Mouse (Mus musculus) midbrain, embryonic 16.5 days (tissue): ENCODE data around the gene Mip. TPM values are rescaled to one million over a fixed set of nuclear protein-coding genes. Genes with fewer than 3 reads are reported as not detected.
"Not testable (repeated sequence)": the region's sequence is repeated elsewhere in the genome, so short reads cannot be mapped to it uniquely, and the experiment has no call there.

Source experiments
- ATAC-seq: fragments of 200-750 bp; cut with Nextera tagmentation; 2 replicates; pipeline ENCODE4 v1.8.0; 2017; ENCODE audit warnings: moderate TSS enrichment
- H3K27ac ChIP-seq: fragments of 300-500 bp; sonication (generic); 2 replicates; pipeline ENCODE4 v1.5.1; 2014; ENCODE audit warnings: mild to moderate bottlenecking, low read length, mixed read lengths
- H3K27me3 ChIP-seq: fragments of 300-500 bp; sonication (generic); 2 replicates; pipeline ENCODE4 v1.6.1; 2014; ENCODE audit warnings: low read depth, low read length, mixed read lengths; ENCODE audit not compliant: control insufficient read depth, insufficient read depth
- H3K36me3 ChIP-seq: fragments of 300-500 bp; sonication (generic); 2 replicates; pipeline ENCODE4 v1.6.1; 2014; ENCODE audit warnings: mild to moderate bottlenecking, low read length, moderate library complexity, mixed read lengths; ENCODE audit not compliant: control insufficient read depth, insufficient read depth
- H3K4me1 ChIP-seq: fragments of 300-500 bp; sonication (generic); 2 replicates; pipeline ENCODE4 v1.6.1; 2014; ENCODE audit warnings: mild to moderate bottlenecking, low read length, mixed read lengths; ENCODE audit not compliant: control insufficient read depth, insufficient read depth
- H3K4me2 ChIP-seq: fragments of 300-500 bp; sonication (generic); 2 replicates; pipeline ENCODE4 v1.6.1; 2014; ENCODE audit warnings: mild to moderate bottlenecking, low read length, mixed read lengths
- H3K4me3 ChIP-seq: fragments of 300-500 bp; sonication (generic); 2 replicates; pipeline ENCODE4 v1.5.1; 2014; ENCODE audit warnings: low read depth, mild to moderate bottlenecking, low read length, moderate library complexity, mixed read lengths
- H3K9ac ChIP-seq: fragments of 300-500 bp; sonication (generic); 2 replicates; pipeline ENCODE4 v1.6.1; 2014; ENCODE audit warnings: low read depth, low read length, mixed read lengths
- H3K9me3 ChIP-seq: fragments of 300-500 bp; sonication (generic); replicated peaks from 2 replicates; pipeline ENCODE4 v1.6.1; 2014; ENCODE audit warnings: mild to moderate bottlenecking, low read length, mixed read lengths; ENCODE audit not compliant: control insufficient read depth, poor library complexity, severe bottlenecking
- WGBS: fragments of 180-500 bp; shearing (Covaris S2); extraction: QIAGEN DNeasy Blood & Tissue Kit; methylation state at CpG from one replicate; pipeline ENCODE4 v1.1.7; 2014; 5-methylcytosine and 5-hydroxymethylcytosine counted together
- polyA plus RNA-seq: library from polyadenylated mRNA; unstranded; fragments of >200 nt; fragmentation: Nextera tagmentation; extraction: Ambion mirVana; gene quantifications from 2 replicates; pipeline ENCODE4 v1.2.1, GENCODE M21; 2015

Mip gene
- polyA plus RNA-seq, 1 experiment from 2014 or later: 0.11 TPM

DNA sequence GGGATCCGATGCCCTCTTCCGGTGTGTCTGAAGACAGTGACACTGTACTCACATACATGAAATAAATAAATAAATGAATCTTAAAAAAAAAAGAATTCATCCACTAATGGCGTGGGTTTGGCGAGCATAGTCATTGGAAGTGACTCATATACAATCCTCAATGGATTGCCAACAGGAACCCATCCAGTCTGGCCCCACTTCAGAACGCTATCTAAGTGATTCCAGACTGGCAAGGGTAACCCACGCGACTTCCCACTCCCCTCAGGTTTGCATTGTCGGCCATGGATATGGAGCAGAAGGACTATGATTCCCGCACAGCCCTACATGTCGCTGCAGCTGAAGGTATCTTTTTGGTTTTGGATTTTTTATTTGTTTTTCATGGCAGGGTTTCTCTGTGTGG is 17.3 kb upstream of the Mip start:
- no peak for ATAC-seq
- no peak overlapping the region for H3K4me3 ChIP-seq
- 95% methylated on average over 10 of the region's 10 CpGs for WGBS

DNA sequence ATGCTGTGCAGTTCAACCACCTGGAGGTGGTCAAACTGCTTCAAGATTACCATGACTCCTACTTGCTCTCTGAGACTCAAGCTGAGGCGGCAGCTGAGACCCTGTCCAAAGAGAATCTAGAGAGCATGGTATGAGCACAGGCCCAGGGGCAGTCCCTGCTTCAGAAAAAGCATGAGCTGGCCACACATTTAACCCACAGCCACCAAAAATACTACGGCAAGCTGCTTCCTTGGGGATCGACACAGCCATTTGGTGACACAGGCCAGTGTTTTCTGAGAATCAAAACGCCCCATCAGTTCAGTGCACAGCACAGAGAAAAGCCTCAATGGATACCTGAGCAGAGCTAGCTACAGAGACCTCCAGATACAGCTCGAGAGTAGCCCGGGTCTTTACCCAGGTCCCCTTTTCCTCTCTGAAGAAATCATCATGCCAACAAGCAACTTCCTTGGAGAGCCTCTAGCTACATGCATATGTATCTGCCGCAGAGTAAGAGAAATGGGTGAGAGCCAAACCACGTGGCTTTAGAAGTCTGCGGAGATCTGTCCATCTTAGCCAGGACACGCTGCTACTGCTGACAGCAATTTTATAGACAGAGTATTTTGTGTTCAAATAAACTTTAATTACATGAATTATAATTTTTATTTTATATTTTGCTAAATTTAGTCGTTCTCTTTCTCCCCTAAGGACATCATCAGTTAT is 16.2 kb upstream of the Mip start:
- Histone ChIP-seq H3K4me2 (no peak overlapping the region), H3K4me1 (peaks cover 15% of the 10 kb centered on the region), H3K27ac (no peak overlapping the region), H3K27me3 (peaks cover 2% of the 10 kb centered on the region; the same call in 1 of the 2 replicates), H3K9me3 (no peaks in the 10 kb centered on the region), H3K36me3 (no peaks in the 10 kb centered on the region), H3K4me3 (no peak overlapping the region), H3K9ac (no peak overlapping the region)
- WGBS: 92% methylated on average over 11 of the region's 11 CpGs
- ATAC-seq: no peak

More for the DNA sequence above, 17.3 kb upstream of the Mip start:
- no peaks in the 10 kb centered on the region for H3K36me3 ChIP-seq
- no peak overlapping the region for H3K4me2 ChIP-seq
- peaks cover 15% of the 10 kb centered on the region for H3K4me1 ChIP-seq
- H3K9ac ChIP-seq: no peak overlapping the region
- H3K9me3 ChIP-seq: no peaks in the 10 kb centered on the region
- H3K27me3 ChIP-seq: no peaks in the 10 kb centered on the region
- H3K27ac ChIP-seq: no peak overlapping the region

DNA sequence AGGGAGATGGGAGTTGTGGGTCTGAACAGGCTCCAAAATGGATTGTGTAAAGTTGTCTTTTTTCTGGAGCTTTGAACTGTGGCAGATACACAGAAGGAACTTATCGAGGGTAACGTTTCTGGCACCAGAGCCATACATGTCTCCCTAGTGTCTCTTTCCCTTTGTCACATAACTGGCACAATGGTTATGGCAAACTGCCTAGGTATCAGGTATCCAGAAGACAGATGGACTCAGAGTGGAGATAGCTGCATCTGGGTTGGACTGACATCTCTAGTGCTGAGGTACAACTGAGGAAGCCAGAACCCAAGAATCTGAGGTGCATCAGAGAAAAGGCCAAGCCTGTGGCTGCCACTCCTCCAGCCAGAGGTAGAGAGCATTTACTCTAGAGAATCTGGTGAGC is 15.5 kb upstream of the Mip start:
- Histone ChIP-seq H3K9ac (no peak overlapping the region), H3K4me2 (no peak overlapping the region), H3K36me3 (no peaks in the 10 kb centered on the region), H3K4me3 (no peak overlapping the region), H3K9me3 (no peaks in the 10 kb centered on the region), H3K27ac (no peak overlapping the region), H3K27me3 (peaks cover 2% of the 10 kb centered on the region; the same call in 1 of the 2 replicates), H3K4me1 (peaks cover 15% of the 10 kb centered on the region)
- no peak for ATAC-seq
- WGBS: 92% methylated on average over 2 of the region's 2 CpGs

DNA sequence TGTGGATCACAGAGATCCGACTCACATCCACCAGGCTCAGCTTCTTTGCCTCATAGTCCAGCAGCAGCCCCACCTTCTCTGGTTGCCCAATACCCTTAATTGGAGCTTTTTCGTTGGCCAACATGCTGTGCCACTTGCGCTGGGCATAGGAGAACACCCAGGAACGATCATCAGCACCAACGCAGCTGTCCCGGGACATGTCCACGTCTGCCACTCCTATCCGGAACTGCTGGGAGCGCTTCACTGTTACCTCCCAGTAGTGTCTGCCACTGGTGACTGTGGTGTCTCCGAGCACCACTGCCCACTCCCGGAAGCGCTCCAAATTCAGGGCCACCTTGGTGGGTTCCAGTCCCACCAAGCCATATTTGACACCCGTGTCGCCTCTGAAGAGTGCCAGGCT is 14.7 kb upstream of the Mip start:
- peak overlapping the region; percentile 53 for H3K4me3 ChIP-seq
- WGBS: 23% methylated on average over 14 of the region's 14 CpGs

DNA sequence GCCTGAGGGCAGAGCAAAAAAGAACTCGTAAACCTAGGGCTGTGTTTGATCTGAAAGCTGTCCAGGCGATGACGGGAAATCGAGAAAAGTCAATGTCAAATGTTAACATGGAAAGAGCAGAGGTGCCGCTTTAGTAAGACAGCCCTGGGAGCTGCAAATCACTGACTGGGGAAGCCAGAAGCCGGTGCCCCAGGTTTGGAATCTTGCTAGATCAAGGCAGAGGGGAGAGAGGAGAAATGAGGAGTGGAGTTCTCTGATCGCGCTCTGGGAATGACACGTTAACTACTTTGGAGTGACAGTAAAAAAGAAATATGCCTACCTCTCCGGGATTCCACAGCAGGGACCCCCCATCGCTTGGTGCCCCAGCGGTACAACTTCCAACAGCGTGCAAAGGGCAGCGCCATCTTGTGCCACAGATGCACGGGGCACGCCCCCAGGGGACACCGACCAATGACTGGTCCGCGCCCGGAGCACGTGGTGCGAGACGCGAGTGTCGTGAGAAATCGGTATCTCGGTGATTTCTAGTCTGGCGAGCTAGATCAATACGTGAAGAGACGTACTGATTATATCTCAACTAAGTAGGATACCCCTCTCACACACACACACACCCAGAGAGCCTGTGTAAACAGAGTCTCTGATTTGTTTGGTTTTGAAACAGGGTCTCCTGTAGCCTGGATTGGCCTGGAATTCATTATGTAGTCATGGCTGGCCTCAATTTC is 14.1 kb upstream of the Mip start, which contains the start of gene Spryd4:
Spryd4 (minus strand) TSS at position 418 of the 719 bp plus-strand sequence.
- under 1% methylated on average over 30 of the region's 30 CpGs for WGBS
- peak within 1 kb of the TSS; percentile 97 for H3K4me2 ChIP-seq
- H3K36me3 ChIP-seq: no peaks in the 10 kb centered on the region
- peak; percentile 95 for ATAC-seq
- H3K4me1 ChIP-seq: peaks cover 15% of the 10 kb centered on the region
- no peaks in the 10 kb centered on the region for H3K9me3 ChIP-seq
- peaks cover 2% of the 10 kb centered on the region; the same call in 1 of the 2 replicates for H3K27me3 ChIP-seq
- peak within 1 kb of the TSS; percentile 53 for H3K4me3 ChIP-seq
- peak within 1 kb of the TSS; percentile 60 for H3K9ac ChIP-seq
- peak within 1 kb of the TSS; percentile 61 for H3K27ac ChIP-seq

More for the DNA sequence above, 14.7 kb upstream of the Mip start:
- peak; percentile 29; the same call in 1 of the 2 replicates for ATAC-seq
- no peaks in the 10 kb centered on the region for H3K36me3 ChIP-seq
- no peaks in the 10 kb centered on the region for H3K9me3 ChIP-seq
- H3K4me1 ChIP-seq: peaks cover 15% of the 10 kb centered on the region
- no peak overlapping the region for H3K27ac ChIP-seq
- H3K27me3 ChIP-seq: peaks cover 2% of the 10 kb centered on the region; the same call in 1 of the 2 replicates
- H3K9ac ChIP-seq: peak overlapping the region; percentile 60
- H3K4me2 ChIP-seq: peak overlapping the region; percentile 97

DNA sequence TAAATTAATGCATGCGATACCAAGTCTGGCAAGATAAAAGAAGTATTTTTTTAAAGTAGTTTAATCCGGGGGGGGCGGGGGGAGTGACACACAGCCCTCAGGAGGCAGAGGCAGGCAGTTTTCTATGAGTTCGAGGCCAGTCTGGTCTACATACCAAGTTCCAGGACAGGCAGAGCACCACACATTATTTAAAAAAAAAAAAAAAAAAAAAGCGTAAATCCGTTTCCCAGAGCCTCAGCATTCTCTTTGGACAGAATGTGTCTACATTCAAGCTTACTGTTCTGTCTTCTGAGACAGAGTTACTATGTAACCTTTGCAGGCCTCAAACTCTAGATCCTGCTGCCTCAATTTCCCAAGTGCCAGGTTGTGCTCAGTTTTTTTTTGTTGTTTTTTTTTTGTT is 13.5 kb upstream of the Mip start:
- peak overlapping the region; percentile 97 for H3K4me2 ChIP-seq
- H3K27me3 ChIP-seq: peaks cover 2% of the 10 kb centered on the region; the same call in 1 of the 2 replicates
- peak overlapping the region; percentile 60 for H3K9ac ChIP-seq
- 49% methylated on average over 6 of the region's 6 CpGs for WGBS
- H3K27ac ChIP-seq: peak overlapping the region; percentile 61
- H3K4me1 ChIP-seq: peaks cover 15% of the 10 kb centered on the region
- no peaks in the 10 kb centered on the region for H3K9me3 ChIP-seq
- ATAC-seq: 0 out of 2 replicates have a peak, but pooled peaks have one; percentile 7
- H3K36me3 ChIP-seq: no peaks in the 10 kb centered on the region
- peak overlapping the region; percentile 53 for H3K4me3 ChIP-seq

DNA sequence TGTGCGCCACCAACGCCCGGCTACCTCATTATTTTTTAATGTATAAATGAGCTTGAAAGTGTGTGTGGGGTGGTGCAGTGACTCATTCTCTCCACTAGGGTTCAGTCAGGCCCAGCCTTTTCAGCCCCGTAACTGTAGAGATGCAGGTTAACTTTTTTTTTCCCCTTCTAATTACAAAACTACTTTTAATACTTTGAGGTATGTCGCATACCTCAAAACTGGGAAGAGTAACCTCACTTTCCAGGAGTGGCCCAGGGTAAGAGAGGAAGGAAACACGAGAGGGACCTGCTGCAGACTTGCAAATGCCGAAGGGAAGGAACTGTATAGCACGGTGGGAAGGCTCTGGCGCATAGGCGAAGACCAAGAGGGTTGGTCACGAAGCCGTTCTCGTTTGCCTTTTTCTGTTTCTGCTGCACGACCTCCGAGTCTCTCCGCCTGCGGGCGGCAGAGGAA is 12.7 kb upstream of the Mip start:
- ATAC-seq: no peak
- Histone ChIP-seq H3K9ac (0 out of 2 replicates have a peak overlapping the region, but pooled peaks have one; percentile 35), H3K4me2 (peak overlapping the region; percentile 49), H3K27me3 (peaks cover 2% of the 10 kb centered on the region; the same call in 1 of the 2 replicates), H3K4me3 (peak overlapping the region; percentile 18), H3K9me3 (no peaks in the 10 kb centered on the region), H3K4me1 (peaks cover 15% of the 10 kb centered on the region), H3K27ac (no peak overlapping the region), H3K36me3 (no peaks in the 10 kb centered on the region)
- WGBS: 2% methylated on average over 18 of the region's 18 CpGs

DNA sequence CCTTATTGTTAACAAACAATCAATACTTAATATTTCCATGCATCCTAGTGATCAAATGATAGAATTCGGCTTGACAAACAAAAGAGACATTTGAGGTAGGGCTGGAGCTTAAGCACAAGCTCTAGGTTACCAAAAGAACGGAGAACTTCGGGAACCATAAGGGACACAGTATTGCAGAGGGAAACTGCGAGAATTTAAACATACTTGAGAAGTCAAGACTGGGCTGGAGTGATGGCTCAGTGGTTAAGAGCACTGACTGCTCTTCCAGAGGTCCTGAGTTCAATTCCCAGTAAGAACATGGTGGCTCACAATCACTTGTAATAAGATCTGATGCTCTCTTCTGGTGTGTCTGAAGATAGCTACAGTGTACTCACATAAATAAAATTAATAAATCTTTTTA is 11.5 kb upstream of the Mip start:
- 91% methylated on average over 4 of the region's 4 CpGs for WGBS
- H3K4me3 ChIP-seq, H3K27ac ChIP-seq, H3K27me3 ChIP-seq, ATAC-seq, H3K4me2 ChIP-seq, H3K36me3 ChIP-seq, H3K9me3 ChIP-seq, H3K9ac ChIP-seq: not testable (repeated sequence)
- peaks cover 15% of the 10 kb centered on the region for H3K4me1 ChIP-seq

DNA sequence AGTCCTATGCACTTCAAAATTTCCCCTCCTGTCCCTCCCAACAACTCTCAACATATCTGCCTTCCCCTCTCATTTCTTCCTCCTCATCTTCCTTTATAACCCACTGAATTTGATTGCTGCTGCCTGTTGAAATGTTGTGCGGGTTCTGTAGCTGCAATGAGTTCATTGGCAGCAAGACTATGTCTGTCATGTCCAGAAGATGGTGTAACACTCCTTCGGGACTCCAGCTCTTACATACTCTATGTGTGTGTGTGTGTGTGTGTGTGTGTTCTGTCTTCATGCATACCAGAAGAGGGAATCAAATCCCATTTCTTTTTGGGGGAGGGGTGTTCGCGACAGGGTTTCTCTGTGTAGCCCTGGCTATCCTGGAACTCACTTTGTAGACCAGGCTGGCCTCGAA is 10.7 kb upstream of the Mip start:
- no peaks in the 10 kb centered on the region for H3K36me3 ChIP-seq
- no peak for ATAC-seq
- peaks cover 2% of the 10 kb centered on the region; the same call in 1 of the 2 replicates for H3K27me3 ChIP-seq
- H3K9me3 ChIP-seq: no peaks in the 10 kb centered on the region
- H3K4me2 ChIP-seq: no peak overlapping the region
- H3K9ac ChIP-seq: no peak overlapping the region
- peaks cover 15% of the 10 kb centered on the region for H3K4me1 ChIP-seq
- no peak overlapping the region for H3K27ac ChIP-seq
- no peak overlapping the region for H3K4me3 ChIP-seq
- WGBS: 89% methylated on average over 5 of the region's 5 CpGs
